Mouse (Mus musculus) stomach, postnatal 0 days (tissue): ENCODE results near the gene Lbp. TPM values are rescaled to one million over a fixed set of nuclear protein-coding genes. Genes with fewer than 3 reads are reported as not detected.

Experiments used
- ATAC-seq: fragments of 200-750 bp; cut with Nextera tagmentation; 2 replicates; pipeline ENCODE4 v1.8.0; 2017; ENCODE audit not compliant: low FRiP score, low TSS enrichment
- DNase-seq: peaks from one replicate; pipeline ENCODE4 v3.0.0-alpha.2; 2016; ENCODE audit warnings: low spot score
- H3K27ac ChIP-seq: fragments of 300-500 bp; sonication (generic); replicated peaks from 2 replicates; pipeline ENCODE4 v1.5.1; 2014; ENCODE audit warnings: mild to moderate bottlenecking, control low read depth
- H3K27me3 ChIP-seq: fragments of 300-500 bp; sonication (generic); 2 replicates; pipeline ENCODE4 v1.6.1; 2014; ENCODE audit warnings: low read length; ENCODE audit not compliant: control insufficient read depth, insufficient read depth
- H3K36me3 ChIP-seq: fragments of 300-500 bp; sonication (generic); 2 replicates; pipeline ENCODE4 v1.6.1; 2014; ENCODE audit warnings: low read length, mixed read lengths; ENCODE audit not compliant: control insufficient read depth, insufficient read depth
- H3K4me1 ChIP-seq: fragments of 300-500 bp; sonication (generic); replicated peaks from 2 replicates; pipeline ENCODE4 v1.6.1; 2014; ENCODE audit warnings: antibody characterized with exemption; ENCODE audit not compliant: control insufficient read depth, insufficient read depth
- H3K4me2 ChIP-seq: fragments of 300-500 bp; sonication (generic); replicated peaks from 2 replicates; pipeline ENCODE4 v1.6.1; 2014; ENCODE audit warnings: low read depth, mild to moderate bottlenecking, control low read depth, moderate library complexity
- H3K4me3 ChIP-seq: fragments of 300-500 bp; sonication (generic); 2 replicates; pipeline ENCODE4 v1.5.1; 2014; ENCODE audit warnings: low read depth, low read length, control low read depth
- H3K9ac ChIP-seq: fragments of 300-500 bp; sonication (generic); 2 replicates; pipeline ENCODE4 v1.6.1; 2014; ENCODE audit warnings: mild to moderate bottlenecking, low read length, control low read depth, mixed read lengths
- H3K9me3 ChIP-seq: fragments of 300-500 bp; sonication (generic); 2 replicates; pipeline ENCODE4 v1.6.1; 2016; ENCODE audit warnings: low read length; ENCODE audit not compliant: control insufficient read depth
- CTCF ChIP-seq: IDR thresholded peaks from 2 replicates; pipeline ENCODE4 v1.5.1; 2016; ENCODE audit warnings: antibody characterized with exemption, low read depth, mild to moderate bottlenecking, moderate library complexity
- EP300 ChIP-seq: optimal IDR thresholded peaks from 2 replicates; pipeline ENCODE3; 2016; ENCODE audit warnings: antibody characterized with exemption
- WGBS: fragments of 180-500 bp; shearing (Covaris S2); extraction: QIAGEN DNeasy Blood & Tissue Kit; methylation state at CpG from one replicate; pipeline ENCODE4 v1.1.7; 2014; 5-methylcytosine and 5-hydroxymethylcytosine counted together
- polyA plus RNA-seq: library from polyadenylated mRNA; unstranded; fragments of >200 nt; fragmentation: Nextera tagmentation; extraction: Ambion mirVana; gene quantifications from 2 replicates; pipeline ENCODE4 v1.2.1, GENCODE M21; 2015

Gene Lbp
- polyA plus RNA-seq, 1 experiment from 2014 or later: 3.4 TPM

DNA sequence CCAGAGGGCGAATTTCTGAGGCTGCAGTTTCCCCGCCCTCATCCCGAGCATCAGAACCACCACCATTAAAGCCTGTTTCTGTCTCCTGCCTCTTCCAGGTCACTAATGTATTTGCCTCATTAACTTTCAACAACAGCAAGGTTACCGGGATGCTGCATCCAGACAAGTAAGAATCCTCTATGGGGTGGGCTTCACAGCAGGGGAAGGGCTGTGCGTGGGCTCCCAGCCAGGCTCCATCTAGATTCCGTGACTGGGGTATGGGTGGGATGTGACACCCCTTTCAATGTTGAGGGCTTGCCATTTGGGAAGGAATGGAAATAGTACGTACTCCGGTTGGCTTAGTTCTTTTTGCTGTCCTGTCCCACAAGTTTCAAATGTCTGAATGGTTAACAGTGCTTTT is 19.3 kb downstream of the Lbp start:
- H3K4me3 ChIP-seq: no peak overlapping the region
- no peak overlapping the region for H3K27ac ChIP-seq
- TF ChIP-seq EP300: no peak
- TF ChIP-seq CTCF: no peak
- H3K4me1 ChIP-seq: no peaks in the 10 kb centered on the region
- H3K27me3 ChIP-seq: no peaks in the 10 kb centered on the region
- DNase-seq (no peak), ATAC-seq (no peak)
- no peak overlapping the region for H3K9ac ChIP-seq
- H3K36me3 ChIP-seq: no peaks in the 10 kb centered on the region
- H3K4me2 ChIP-seq: no peak overlapping the region
- H3K9me3 ChIP-seq: no peaks in the 10 kb centered on the region
- 87% methylated on average over 8 of the region's 8 CpGs for WGBS

DNA sequence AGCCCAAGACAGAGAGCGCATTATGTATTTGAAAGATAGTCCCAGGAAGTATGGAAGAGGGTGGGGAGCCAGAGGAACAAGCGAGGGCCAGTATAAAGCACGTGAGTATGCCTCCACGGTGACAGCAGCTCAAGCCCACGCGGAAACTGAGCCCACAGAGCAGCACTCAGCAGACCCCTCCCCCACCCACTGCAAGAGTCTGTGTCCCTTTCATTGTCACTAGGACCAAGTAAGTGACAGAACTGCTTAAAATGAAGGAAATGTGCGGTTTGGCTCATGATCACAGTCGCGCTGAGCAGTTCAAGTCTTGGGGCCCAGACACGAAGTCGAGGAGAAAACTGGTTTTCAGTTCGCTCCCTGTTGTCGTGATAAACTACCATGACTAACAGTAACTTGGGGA is 28.1 kb downstream of the Lbp start:
- no peak for TF ChIP-seq EP300
- TF ChIP-seq CTCF: no peak
- Histone ChIP-seq H3K4me2 (no peak overlapping the region), H3K27ac (no peak overlapping the region), H3K4me1 (no peaks in the 10 kb centered on the region), H3K27me3 (no peaks in the 10 kb centered on the region), H3K9ac (no peak overlapping the region), H3K36me3 (no peaks in the 10 kb centered on the region), H3K4me3 (no peak overlapping the region), H3K9me3 (no peaks in the 10 kb centered on the region)
- 84% methylated on average over 13 of the region's 13 CpGs for WGBS
- ATAC-seq (no peak), DNase-seq (no peak)

DNA sequence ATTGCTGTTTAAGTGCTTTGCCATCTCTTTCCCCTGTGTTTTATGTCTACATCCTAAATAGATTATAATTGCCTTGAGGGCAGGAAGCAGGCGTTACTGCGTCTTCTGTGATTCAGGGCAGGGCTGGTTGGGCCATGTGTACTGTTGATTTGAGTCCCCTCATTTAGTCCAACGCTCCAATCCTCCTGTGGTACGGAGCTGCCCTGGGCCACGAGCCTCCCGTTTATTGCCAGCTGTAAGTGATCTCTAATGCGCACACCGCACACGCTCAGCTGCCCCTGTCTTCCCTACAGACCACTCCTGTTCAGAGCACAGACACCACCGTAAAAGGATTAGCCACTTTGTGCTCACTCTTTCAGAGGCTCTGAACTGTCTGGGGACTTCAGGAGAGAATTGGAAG is 31.4 kb downstream of the Lbp start:
- Histone ChIP-seq H3K4me1 (no peaks in the 10 kb centered on the region), H3K9me3 (no peaks in the 10 kb centered on the region), H3K27ac (no peak overlapping the region), H3K27me3 (no peaks in the 10 kb centered on the region), H3K4me2 (no peak overlapping the region), H3K9ac (no peak overlapping the region), H3K36me3 (no peaks in the 10 kb centered on the region), H3K4me3 (no peak overlapping the region)
- TF ChIP-seq CTCF (no peak), EP300 (no peak)
- no peak for DNase-seq
- ATAC-seq: no peak
- 61% methylated on average over 10 of the region's 10 CpGs for WGBS

DNA sequence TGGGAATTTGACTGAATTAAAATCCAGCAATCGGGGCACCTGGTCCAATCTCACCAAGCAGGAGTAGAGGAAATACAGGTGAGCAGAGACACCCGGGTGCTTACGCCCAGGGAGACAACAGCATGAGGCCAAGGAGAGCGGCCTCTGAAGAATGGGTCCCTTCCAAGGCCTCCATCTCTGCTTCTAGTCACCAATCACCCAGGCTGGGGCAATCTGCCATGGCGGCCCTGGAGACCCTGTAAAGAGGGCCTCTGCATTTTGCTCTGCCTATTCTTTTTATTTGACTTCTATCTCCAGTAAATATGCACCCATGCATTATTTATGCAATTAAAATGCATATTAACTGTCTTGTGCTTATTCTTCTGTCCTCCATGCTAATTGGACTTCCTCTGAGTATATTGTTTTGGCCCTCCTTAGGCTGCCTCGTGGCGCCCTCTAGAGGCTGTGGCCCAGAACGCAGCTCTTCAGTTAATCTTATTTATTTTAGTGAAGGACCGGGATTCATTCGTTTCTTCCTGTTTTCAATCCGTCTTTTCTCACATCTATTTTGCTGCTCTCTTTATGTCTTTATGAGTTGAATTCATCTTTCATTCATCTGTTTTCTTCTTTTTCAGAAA is 33.8 kb downstream of the Lbp start:
- no peaks in the 10 kb centered on the region for H3K36me3 ChIP-seq
- no peaks in the 10 kb centered on the region for H3K9me3 ChIP-seq
- no peak for ATAC-seq
- no peak overlapping the region for H3K4me3 ChIP-seq
- peak; percentile 95 for TF ChIP-seq CTCF
- TF ChIP-seq EP300: no peak
- H3K27ac ChIP-seq: no peak overlapping the region
- DNase-seq: peak; percentile 74
- no peaks in the 10 kb centered on the region for H3K27me3 ChIP-seq
- H3K4me1 ChIP-seq: no peaks in the 10 kb centered on the region
- H3K4me2 ChIP-seq: no peak overlapping the region
- H3K9ac ChIP-seq: no peak overlapping the region
- 40% methylated on average over 11 of the region's 11 CpGs for WGBS

DNA sequence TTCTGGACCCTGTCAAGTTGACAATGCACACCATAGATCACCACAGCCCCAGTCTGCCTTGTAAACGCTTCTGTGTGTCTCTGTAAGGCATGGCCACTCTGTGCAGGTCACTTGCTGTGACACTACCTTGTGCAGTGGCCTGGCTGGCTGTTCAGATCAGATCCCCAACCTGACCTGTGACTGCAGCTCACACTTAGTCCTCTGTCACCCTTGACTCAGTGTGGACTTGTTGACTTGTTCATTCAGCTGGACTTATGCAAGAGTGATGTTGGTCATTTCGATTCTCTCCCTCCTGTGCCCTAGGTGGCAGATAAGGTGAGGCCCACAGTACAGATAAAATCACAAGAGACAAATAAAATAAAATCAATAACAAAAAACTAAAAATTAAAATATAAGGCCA is 35.0 kb downstream of the Lbp start:
- DNase-seq (no peak), ATAC-seq (no peak)
- Histone ChIP-seq H3K27ac (no peak overlapping the region), H3K9me3 (no peaks in the 10 kb centered on the region), H3K27me3 (no peaks in the 10 kb centered on the region), H3K36me3 (no peaks in the 10 kb centered on the region), H3K4me3 (no peak overlapping the region), H3K4me1 (no peaks in the 10 kb centered on the region), H3K4me2 (no peak overlapping the region), H3K9ac (no peak overlapping the region)
- no peak for TF ChIP-seq EP300
- no peak for TF ChIP-seq CTCF
- WGBS: 52% methylated on average over 2 of the region's 2 CpGs

DNA sequence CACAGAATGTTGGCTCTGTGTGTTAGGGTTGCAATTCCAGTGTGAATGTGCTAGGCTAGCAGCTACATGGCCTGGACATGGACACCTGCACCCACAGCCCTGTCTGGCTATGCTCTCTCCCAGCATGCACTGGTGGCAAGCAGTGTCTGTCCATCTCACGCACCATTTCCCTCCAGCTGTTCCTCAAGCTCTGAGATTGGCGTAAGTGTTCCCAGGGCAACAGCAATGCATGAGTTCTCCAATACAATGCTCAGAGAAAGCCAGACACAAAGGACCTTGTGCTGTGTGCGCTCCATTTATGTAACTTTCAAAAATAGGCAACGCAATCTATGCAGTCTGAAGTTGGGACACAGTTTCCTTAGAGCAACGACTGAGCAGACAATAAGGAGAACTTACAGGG is 37.2 kb downstream of the Lbp start:
- H3K9me3 ChIP-seq: no peaks in the 10 kb centered on the region
- no peaks in the 10 kb centered on the region for H3K36me3 ChIP-seq
- DNase-seq (no peak), ATAC-seq (no peak)
- no peak overlapping the region for H3K4me3 ChIP-seq
- whole genome bisulfite sequencing: 73% methylated on average over 5 of the region's 5 CpGs
- no peak overlapping the region for H3K9ac ChIP-seq
- no peak overlapping the region for H3K27ac ChIP-seq
- TF ChIP-seq EP300 (no peak), CTCF (no peak)
- H3K27me3 ChIP-seq: no peaks in the 10 kb centered on the region
- no peaks in the 10 kb centered on the region for H3K4me1 ChIP-seq
- H3K4me2 ChIP-seq: no peak overlapping the region
